Mouse (Mus musculus) midbrain, embryonic 11.5 days (tissue): Measurements from ENCODE around the gene Rnaseh2c. TPM values are rescaled to one million over a fixed set of nuclear protein-coding genes. Genes with fewer than 3 reads are reported as not detected.

Source experiments
- ATAC-seq: fragments of 200-750 bp; cut with Nextera tagmentation; 2 replicates; pipeline ENCODE4 v1.8.0; 2017; ENCODE audit warnings: moderate TSS enrichment, moderate library complexity; ENCODE audit not compliant: low FRiP score
- DNase-seq: peaks from one replicate; pipeline ENCODE4 v3.0.0; 2015; ENCODE audit warnings: low spot score; ENCODE audit errors: missing footprints
- H3K27ac ChIP-seq: fragments of 300-500 bp; sonication (generic); 2 replicates; pipeline ENCODE4 v1.5.1; 2014; ENCODE audit warnings: low read depth, low read length
- H3K27me3 ChIP-seq: fragments of 300-500 bp; sonication (generic); 2 replicates; pipeline ENCODE4 v1.6.1; 2014; ENCODE audit warnings: mild to moderate bottlenecking, low read length, moderate library complexity, mixed read lengths; ENCODE audit not compliant: control insufficient read depth, insufficient read depth
- H3K36me3 ChIP-seq: fragments of 300-500 bp; sonication (generic); 2 replicates; pipeline ENCODE4 v1.6.1; 2014; ENCODE audit warnings: mild to moderate bottlenecking, low read length, moderate library complexity, mixed read lengths; ENCODE audit not compliant: control insufficient read depth, insufficient read depth
- H3K4me1 ChIP-seq: fragments of 300-500 bp; sonication (generic); 2 replicates; pipeline ENCODE4 v1.6.1; 2014; ENCODE audit warnings: low read length; ENCODE audit not compliant: control insufficient read depth, insufficient read depth
- H3K4me2 ChIP-seq: fragments of 300-500 bp; sonication (generic); 2 replicates; pipeline ENCODE4 v1.6.1; 2014; ENCODE audit warnings: mild to moderate bottlenecking, moderate library complexity
- H3K4me3 ChIP-seq: fragments of 300-500 bp; sonication (generic); 2 replicates; pipeline ENCODE4 v1.5.1; 2014; ENCODE audit warnings: low read depth, low read length
- H3K9ac ChIP-seq: fragments of 300-500 bp; sonication (generic); 2 replicates; pipeline ENCODE4 v1.6.1; 2014; ENCODE audit warnings: low read length
- H3K9me3 ChIP-seq: fragments of 300-500 bp; sonication (generic); 2 replicates; pipeline ENCODE4 v1.6.1; 2016; ENCODE audit warnings: low read length; ENCODE audit not compliant: control insufficient read depth
- WGBS: fragments of 180-500 bp; shearing (Covaris S2); extraction: QIAGEN DNeasy Blood & Tissue Kit; methylation state at CpG from one replicate; pipeline ENCODE4 v1.1.7; 2014; 5-methylcytosine and 5-hydroxymethylcytosine counted together
- polyA plus RNA-seq: library from polyadenylated mRNA; unstranded; fragments of >200 nt; fragmentation: Nextera tagmentation; extraction: Ambion mirVana; gene quantifications from 2 replicates; pipeline ENCODE4 v1.2.1, GENCODE M21; 2014

The Rnaseh2c gene
- polyA plus RNA-seq, 1 experiment from 2014 or later = 173 TPM

DNA sequence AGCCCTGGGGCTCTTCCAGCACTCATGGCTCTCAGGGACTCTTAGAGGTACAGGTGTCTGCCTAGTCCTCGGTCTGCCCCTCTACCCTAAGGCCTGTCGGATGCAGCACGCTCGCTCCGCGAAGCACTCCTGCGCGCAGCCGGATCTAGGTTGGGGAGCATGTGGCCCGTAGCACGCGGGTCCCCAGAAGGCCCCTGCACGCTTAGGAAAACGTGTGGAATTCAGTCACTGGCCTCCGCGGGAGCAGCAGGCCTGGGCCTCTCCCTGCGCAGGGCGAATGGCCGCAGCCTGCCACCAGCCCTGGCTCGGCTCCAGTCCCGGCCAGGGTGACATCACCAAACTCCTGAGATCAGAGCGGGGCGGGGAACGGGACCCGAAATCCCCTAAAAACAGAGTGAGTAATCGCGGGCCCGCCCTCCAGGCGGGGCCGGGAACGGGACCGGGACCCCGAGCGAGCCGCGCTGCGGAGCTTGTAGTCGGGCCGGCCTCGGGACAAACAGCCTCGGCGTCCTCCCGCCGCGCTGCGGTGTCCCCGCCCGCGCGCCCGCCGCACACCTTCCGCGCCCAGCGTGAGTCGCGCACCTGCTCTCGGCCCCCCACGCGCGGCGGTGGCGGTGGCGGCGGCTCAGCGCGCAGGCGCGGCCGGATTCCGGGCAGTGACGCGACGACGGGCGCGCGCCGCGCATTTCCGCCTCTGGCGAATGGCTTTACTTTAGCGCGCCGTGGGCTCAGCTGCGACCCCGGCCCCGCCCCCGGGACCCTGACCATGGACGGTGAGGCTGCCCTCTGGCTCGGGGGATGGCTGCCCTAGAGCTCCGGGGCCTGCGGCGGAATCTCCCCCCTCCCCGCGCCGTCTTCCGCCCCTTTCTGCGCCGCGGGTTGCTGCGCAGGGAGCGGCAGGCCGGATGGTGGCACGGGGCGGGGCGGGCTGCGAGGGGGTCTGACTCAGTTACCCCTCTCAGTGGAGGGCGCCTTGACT, 35.7 kb downstream of the Rnaseh2c start, which contains the start of gene Rela:
TSS of gene Rela (plus strand) at position 415 of the 979 bp plus-strand sequence.
- peak; percentile 98 for DNase-seq
- Histone ChIP-seq H3K9ac (peak within 1 kb of the TSS; percentile 87), H3K27ac (peak within 1 kb of the TSS; percentile 73), H3K9me3 (no peaks in the 10 kb centered on the region), H3K4me1 (peaks cover 14% of the 10 kb centered on the region), H3K36me3 (peaks cover 16% of the 10 kb centered on the region), H3K4me2 (peak within 1 kb of the TSS; percentile 86), H3K4me3 (peak within 1 kb of the TSS; percentile 80), H3K27me3 (no peaks in the 10 kb centered on the region)
- under 1% methylated on average over 91 of the region's 109 CpGs for WGBS
- peak; percentile 89 for ATAC-seq

DNA sequence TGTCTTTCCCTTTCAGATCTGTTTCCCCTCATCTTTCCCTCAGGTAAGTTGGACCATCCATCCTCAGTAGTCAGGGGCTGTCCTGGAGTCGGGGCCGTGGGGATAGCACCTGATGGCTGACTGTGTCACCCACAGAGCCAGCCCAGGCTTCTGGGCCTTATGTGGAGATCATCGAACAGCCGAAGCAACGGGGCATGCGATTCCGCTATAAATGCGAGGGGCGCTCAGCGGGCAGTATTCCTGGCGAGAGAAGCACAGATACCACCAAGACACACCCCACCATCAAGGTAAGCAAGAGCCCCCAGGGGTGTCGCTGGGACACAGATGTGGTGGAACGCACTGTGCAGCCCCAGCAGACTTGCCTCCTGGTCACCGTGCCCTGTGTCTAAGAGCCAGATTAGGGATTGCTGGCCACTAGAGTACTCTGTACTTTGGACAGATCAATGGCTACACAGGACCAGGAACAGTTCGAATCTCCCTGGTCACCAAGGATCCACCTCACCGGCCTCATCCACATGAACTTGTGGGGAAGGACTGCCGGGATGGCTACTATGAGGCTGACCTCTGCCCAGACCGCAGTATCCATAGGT, 36.8 kb downstream of the Rnaseh2c start:
- peak overlapping the region; percentile 87 for H3K9ac ChIP-seq
- peaks cover 19% of the 10 kb centered on the region for H3K36me3 ChIP-seq
- WGBS = 91% methylated on average over 18 of the region's 18 CpGs
- no peak for DNase-seq
- no peak overlapping the region for H3K27ac ChIP-seq
- no peaks in the 10 kb centered on the region for H3K9me3 ChIP-seq
- no peak for ATAC-seq
- H3K27me3 ChIP-seq = no peaks in the 10 kb centered on the region
- peak overlapping the region; percentile 86 for H3K4me2 ChIP-seq
- peaks cover 14% of the 10 kb centered on the region for H3K4me1 ChIP-seq
- peak overlapping the region; percentile 80 for H3K4me3 ChIP-seq

GRCm38 (mm10) chr19:5640339-5640738, 38.7 kb downstream of the Rnaseh2c start:
- Histone ChIP-seq H3K4me1 (peaks cover 14% of the 10 kb centered on the region), H3K9me3 (no peaks in the 10 kb centered on the region), H3K4me2 (no peak overlapping the region), H3K4me3 (no peak overlapping the region), H3K36me3 (peaks cover 22% of the 10 kb centered on the region), H3K9ac (no peak overlapping the region), H3K27ac (no peak overlapping the region), H3K27me3 (no peaks in the 10 kb centered on the region)
- DNase-seq (no peak), ATAC-seq (no peak)
- 79% methylated on average over 9 of the region's 9 CpGs for WGBS

DNA sequence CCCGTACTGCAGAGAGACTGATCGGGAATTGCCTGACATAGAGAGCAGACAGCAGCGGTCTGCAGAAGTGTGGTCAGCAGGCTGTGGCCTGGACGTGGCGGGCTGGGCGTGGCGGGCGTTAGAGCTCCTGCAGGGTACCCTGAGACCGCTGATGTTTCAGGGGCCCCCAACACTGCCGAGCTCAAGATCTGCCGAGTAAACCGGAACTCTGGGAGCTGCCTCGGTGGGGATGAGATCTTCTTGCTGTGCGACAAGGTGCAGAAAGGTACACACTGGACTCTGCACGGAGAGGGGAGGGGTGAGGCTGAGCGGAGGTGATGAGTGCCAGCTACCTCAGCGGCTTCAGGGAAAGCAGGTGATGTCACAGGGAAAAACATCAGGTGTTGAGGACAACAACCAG, 39.3 kb downstream of the Rnaseh2c start:
- Histone ChIP-seq H3K4me3 (no peak overlapping the region), H3K27me3 (no peaks in the 10 kb centered on the region)

DNA sequence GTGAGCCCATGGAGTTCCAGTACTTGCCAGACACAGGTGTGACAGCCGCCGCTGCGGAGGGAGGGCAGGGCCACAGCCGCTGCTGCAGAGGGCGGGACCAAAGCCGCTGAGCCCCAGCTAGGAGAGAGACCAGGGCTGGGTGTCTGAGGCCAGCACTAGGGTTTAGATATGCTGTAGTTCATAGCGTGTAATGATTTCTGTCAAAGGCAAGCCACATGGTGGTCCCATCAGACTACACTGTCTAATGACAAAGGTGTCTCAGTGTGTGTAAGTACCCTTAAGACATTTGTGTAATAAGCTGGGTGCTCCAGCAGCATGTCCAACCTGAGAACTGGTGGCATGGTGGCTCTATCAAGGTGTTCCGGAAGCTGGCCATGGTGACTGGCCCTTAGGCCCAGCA, 40.0 kb downstream of the Rnaseh2c start:
- Histone ChIP-seq H3K36me3 (peaks cover 23% of the 10 kb centered on the region), H3K27me3 (no peaks in the 10 kb centered on the region), H3K9me3 (no peaks in the 10 kb centered on the region), H3K27ac (no peak overlapping the region), H3K4me2 (no peak overlapping the region), H3K4me3 (no peak overlapping the region), H3K9ac (no peak overlapping the region), H3K4me1 (peaks cover 9% of the 10 kb centered on the region)
- DNase-seq (no peak), ATAC-seq (no peak)
- 92% methylated on average over 8 of the region's 8 CpGs for WGBS

More for the DNA sequence above, 39.3 kb downstream of the Rnaseh2c start:
- Histone ChIP-seq H3K4me1 (peaks cover 14% of the 10 kb centered on the region), H3K9me3 (no peaks in the 10 kb centered on the region), H3K36me3 (peaks cover 22% of the 10 kb centered on the region), H3K9ac (no peak overlapping the region), H3K4me2 (no peak overlapping the region), H3K27ac (no peak overlapping the region)
- DNase-seq (no peak), ATAC-seq (no peak)
- WGBS = 96% methylated on average over 17 of the region's 17 CpGs

DNA sequence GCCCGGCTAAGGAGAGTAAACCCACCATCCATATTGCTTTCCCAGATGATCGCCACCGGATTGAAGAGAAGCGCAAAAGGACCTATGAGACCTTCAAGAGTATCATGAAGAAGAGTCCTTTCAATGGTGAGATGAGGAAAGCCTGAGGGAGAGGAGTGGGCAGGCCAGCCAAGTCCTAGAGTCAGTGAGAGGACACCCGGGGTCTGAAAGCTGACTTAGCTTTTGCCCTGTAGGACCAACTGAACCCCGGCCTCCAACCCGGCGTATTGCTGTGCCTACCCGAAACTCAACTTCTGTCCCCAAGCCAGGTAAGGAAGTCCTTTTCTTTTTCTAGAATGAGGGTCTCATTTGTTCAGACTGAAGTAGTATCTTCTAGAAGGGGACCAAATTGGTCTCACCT, 43.6 kb downstream of the Rnaseh2c start:
- Histone ChIP-seq H3K4me2 (no peak overlapping the region), H3K4me3 (no peak overlapping the region), H3K36me3 (peaks cover 30% of the 10 kb centered on the region), H3K9me3 (no peaks in the 10 kb centered on the region), H3K4me1 (peaks cover 10% of the 10 kb centered on the region), H3K9ac (no peak overlapping the region), H3K27me3 (no peaks in the 10 kb centered on the region), H3K27ac (no peak overlapping the region)
- DNase-seq (no peak), ATAC-seq (no peak)
- WGBS = 97% methylated on average over 9 of the region's 9 CpGs

DNA sequence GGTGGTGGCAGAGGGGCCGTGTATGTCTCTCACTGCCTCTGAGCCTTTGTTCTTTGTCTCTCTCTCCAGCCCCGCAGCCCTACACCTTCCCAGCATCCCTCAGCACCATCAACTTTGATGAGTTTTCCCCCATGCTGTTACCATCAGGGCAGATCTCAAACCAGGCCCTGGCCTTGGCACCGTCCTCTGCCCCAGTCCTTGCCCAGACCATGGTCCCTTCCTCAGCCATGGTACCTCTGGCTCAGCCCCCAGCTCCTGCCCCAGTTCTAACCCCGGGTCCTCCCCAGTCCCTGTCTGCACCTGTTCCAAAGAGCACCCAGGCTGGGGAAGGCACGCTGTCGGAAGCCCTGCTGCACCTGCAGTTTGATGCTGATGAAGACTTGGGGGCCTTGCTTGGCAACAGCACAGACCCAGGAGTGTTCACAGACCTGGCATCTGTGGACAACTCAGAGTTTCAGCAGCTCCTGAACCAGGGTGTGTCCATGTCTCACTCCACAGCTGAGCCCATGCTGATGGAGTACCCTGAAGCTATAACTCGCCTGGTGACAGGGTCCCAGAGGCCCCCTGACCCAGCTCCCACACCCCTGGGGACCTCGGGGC, 45.2 kb downstream of the Rnaseh2c start:
- H3K4me1 ChIP-seq = peaks cover 10% of the 10 kb centered on the region
- ATAC-seq (no peak), DNase-seq (no peak)
- H3K36me3 ChIP-seq = peaks cover 17% of the 10 kb centered on the region
- no peaks in the 10 kb centered on the region for H3K9me3 ChIP-seq
- no peaks in the 10 kb centered on the region for H3K27me3 ChIP-seq
- no peak overlapping the region for H3K4me2 ChIP-seq
- H3K4me3 ChIP-seq = no peak overlapping the region
- no peak overlapping the region for H3K27ac ChIP-seq
- 95% methylated on average over 8 of the region's 8 CpGs for WGBS
- no peak overlapping the region for H3K9ac ChIP-seq

DNA sequence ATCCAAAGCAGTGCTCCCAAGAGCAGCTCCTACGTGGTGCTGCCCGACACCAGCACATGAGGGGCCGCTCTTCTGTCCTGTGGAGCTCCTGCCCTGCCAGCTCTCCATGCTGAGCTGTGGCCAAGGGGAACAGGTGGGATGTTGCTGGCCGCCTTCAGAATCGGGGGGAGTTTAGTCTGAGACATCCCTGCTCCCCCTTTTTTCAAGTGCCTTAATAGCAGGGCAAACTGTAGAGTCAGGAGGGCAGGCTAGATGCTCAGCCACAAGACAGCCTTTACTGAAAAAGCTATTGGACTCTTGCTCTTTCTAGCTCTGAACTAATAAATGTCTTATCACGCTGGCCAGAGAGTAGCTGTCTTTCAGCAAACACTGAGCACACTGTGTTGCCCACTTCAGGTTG, 46.1 kb downstream of the Rnaseh2c start:
- Histone ChIP-seq H3K4me2 (no peak overlapping the region), H3K27ac (no peak overlapping the region), H3K36me3 (peaks cover 12% of the 10 kb centered on the region), H3K4me3 (no peak overlapping the region), H3K9me3 (no peaks in the 10 kb centered on the region), H3K9ac (no peak overlapping the region), H3K27me3 (no peaks in the 10 kb centered on the region; the same call in 1 of the 2 replicates), H3K4me1 (peaks cover 10% of the 10 kb centered on the region)
- no peak for ATAC-seq
- no peak for DNase-seq
- 94% methylated on average over 6 of the region's 6 CpGs for WGBS
